Mouse (Mus musculus) thymus, adult 18-20 months (tissue): ENCODE results near the gene Tmem88.

Experiments used
- DNase-seq, 2 experiments: peaks; one replicate each; pipeline ENCODE4 v3.0.0; 2022; ENCODE audit warnings: mixed read lengths in 2 of 2

Gene Tmem88

DNA sequence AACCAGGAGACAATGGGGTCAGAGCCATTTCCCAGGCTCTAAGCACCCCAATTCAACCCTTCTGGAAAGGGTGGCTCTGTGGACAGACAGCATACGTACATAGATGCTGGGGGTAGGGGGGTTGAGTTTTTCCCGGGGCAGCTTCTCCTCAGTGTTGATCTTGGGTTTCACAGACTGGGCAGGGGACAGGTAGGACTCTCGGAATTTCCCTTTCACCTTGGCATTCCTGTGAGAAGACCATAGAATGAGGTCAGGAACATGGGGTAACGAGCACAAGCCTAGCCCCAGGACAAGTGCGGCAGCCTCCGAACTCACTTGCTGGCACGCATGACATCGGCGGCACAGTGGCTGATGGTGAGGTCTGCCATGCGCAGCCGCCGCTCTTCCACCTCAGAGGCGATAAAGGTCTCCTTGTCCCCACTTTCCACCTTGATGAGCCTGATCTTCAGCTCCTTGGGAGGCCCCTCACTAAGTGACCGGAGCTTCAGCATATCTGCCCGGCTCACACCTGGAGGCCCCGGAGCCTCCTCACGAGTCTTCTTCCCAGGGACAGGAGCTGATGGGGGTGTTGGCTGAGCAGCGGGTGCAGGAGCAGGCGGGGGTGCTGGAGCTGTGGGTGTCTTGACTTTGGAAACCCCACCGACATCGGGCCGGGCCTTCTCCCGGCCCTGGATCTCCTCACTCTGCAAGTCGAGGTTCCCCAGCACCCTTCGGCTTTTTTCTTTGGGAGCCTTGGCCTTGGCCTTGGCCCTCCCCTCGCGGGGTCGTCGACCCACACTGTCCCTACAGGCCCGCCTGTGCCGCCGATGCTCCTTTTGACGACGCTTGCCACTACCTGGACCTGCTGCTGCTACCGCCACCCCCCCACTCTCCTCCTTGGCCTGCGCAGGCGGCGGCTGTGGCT, 5.9 kb upstream of the Tmem88 start:
- peak in 1 of 2 experiments; percentile 19 for DNase-seq

DNA sequence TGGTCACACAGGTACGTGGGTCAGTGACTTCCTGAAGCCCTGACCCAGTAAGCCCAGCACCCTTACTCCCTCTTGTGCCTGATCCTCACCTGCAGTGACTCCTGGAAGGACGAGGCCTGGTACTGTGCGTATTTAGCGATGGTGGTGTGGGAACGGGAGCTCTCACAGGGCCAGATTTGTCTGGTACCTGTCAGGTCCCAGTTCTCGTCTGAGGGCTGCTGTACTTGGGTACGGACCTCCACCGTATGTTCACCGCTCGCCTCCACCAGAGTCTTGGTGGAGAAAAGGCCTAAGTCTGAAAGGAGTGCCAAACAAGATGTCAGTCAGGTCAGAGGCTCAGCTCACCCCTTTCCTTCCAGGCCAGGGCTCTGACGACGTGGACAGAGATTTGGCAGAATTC, 4.0 kb upstream of the Tmem88 start:
- DNase-seq = no peak

DNA sequence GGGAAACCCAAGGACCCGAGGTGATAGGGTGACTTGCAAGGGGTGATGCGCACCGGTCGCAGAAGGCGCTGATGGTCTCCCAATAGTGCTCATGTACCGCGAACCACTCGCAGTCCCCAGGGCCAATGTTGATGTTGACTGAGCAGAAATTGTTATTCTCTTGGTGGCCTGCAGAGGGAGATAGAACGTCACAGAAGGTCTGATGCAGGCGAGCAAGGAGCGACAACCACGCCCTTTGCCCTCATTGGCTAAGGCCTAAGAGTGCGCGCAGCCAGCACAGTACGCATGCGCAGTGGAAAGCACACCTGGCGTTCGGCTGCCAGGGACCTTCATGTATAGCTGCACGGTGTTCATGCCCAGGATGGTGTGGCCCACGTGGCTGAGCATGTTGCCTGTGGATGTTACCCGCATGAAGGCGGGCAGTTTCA, 3.2 kb upstream of the Tmem88 start:
- DNase-seq = peak; percentile 78 to 89

DNA sequence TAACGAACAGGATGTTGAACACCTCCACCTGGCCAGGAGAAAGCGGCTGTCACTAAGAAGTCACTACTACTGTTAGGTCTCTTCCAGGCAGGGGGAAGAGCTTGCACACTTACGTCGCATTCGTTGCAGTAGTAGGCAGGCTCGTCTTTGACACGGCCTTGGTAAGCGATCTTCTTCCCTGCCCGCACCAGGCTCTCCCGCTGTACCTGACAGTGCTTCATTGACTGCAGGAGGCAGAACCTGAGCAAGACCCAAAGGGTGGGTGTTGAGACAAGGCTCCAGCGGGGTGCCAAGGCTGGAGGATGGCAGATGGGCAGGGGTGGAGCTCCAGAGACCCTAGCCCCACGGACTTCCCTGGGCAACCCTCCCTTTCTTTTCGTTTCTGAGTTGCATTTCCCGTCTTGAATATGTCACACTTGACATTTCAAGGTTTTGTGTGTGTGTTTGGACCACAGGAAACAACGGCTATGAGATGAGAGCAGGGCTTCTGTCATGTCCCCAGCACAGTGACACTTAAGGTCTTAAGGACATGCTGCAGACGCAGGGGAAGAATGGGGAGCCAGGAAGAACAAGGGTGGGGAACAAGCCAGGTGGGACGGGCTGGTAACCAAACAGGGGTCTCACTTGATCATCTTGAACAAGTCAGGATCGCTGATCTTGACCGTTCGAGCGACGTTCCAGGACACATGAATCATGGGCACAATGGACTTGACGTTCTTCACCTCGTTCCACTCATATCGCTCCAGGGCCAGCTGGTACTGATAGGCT, 2.2 kb upstream of the Tmem88 start:
- peak in 1 of 2 experiments; percentile 16 for DNase-seq

DNA sequence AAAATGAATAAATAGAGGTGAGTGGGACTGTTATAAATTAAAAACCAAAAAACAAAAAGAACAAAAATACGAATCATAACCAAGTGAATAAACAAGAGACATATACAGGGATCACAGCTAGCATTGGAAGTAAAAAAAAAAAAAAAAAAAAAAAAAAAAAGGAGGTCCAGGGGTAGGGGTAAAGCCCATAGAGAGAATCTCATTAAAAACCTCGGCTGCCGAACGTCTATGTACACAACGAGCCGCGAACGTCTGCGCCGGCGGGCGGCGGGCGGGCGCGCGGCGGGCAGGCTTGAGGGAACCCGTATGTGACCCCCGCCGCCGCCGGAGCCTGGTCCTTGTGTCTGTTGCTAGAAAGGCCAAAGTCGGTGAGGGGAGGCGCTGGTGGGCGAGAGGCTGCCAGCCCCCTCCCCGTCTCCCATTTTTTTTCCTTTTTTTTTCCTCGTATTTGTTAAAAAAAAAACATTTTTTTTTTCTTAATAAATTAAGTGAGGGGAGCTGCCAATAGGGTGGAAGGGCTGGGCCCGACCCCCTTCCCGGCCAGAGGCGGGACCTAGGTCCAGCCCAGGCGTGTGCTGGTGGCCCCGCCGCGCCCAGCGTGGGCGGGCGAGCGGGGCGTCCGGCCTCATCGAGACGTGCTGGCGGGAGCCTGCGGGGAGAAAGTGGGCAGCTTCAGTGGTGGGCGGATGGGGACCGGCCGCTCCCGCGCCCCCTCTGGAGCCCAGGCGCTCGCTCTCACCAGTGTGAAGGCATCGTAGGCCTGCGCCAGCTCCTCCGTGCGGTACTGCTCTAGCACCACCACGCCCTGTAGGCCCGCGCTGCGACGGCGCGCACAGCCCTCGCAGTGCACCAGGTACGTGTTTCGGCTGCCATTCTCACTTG, 1.4 kb upstream of the Tmem88 start:
- peak in 1 of 2 experiments; percentile 20 for DNase-seq

DNA sequence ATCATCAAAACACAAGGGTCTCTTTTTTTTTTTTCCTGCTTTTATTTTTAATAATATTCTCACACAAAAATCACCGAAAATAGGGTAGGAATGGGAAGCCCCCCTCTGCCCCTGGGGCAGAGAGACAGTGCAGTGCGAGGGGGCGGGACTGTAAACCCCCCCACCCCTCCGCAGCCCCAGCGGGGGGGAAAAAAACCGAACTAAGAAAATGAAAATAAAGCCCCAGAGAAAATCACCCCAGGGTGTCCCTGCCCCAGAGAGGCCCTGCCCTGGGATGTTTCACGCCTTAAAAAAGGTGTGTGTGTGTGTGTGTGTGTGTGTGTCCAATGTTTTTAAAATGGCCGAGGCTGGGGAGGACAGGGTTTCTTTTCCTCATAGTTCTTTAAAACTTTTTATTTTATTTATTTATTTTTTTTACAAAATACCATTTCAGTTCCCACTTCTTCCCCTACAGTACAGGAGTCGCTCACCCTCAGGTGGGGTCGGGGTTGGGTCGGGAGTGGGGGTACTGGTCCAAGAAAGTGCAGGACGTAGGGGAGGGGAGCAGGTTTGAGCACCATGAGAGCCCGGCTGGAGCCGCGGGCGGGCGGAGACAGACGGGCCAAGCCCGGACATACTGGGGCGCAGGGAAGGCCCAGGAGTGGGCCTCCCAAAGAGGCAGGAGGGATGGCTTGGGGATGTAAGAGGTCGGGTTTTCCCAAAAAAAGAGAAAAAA, 609 bp upstream of the Tmem88 start:
- peak in 1 of 2 experiments; percentile 24 for DNase-seq

DNA sequence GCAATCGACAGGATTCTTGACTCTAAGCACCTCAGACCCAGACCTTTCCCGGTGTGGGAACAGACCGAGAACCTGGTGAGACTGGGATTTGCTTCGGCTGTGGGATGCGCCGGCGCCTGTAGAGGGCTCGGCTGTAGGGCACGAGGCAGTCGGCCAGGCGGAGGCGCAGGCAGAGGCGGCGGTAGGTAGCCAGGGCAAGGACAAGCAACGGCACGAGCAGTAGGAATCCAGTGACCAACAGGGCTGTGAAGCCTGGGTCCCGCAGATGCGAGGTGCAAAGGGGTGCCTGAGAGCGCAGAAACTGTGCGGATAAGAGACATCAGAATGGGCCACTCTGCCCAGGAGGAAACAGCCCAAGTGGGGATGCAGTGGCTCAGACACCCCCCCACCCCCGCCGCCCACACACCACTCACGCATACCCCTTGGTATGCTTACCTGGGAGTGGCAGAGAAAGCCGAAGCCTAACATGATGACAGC, 415 bp downstream of the Tmem88 start:
- DNase-seq = peak in 1 of 2 experiments; percentile 29

DNA sequence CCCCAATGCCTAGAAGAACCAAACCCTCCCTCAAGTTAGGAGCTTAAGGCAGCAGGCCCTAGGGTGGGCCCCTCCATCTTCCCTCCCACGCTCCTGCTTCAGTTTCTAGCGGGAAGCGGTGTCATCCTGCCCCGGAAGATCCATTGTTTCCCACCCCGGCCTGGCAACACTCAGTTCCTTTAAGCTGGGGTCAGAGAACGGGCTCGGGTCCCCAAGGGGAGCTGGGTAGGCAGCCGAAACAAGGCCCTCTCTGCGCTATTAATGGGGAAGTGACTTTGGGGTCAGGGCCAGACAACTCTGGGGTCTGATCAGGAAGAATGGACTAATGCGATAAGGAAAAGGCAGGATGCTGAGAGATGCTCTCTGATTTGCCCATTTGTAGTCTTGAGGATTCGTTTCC, 1.3 kb downstream of the Tmem88 start:
- DNase-seq = peak in 1 of 2 experiments; percentile 32

DNA sequence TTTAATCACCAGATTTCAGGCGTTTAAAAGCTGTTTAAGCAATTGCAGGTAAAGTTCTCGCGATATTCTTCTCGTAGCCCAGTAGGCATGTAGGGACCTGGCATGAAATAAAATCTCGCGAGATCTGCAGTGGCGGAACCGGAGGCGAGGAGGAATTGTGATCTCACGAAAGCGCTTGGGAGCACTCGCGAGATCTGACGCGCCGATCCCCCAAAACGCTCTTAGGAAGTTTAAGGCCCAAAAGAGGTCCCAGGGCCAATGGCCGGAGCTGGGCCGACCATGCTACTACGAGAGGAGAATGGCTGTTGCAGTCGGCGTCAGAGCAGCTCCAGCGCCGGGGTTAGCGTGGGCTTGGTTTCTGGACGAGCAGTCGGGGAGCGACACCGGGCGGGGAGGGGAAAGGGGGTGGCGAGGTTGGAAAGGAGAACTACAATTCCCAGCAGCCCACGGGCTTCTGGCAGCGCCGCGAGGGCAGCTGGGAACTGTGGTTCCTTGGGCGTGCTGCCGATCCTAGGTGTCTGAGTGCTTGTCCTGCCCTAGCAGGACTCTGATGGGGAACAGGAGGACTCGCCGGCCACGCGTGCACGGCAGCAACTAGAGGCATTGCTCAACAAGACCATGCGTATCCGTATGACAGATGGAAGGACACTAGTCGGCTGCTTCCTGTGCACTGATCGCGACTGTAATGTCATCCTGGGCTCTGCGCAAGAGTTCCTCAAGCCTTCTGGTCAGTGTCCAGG, 2.2 kb downstream of the Tmem88 start:
- DNase-seq = peak; percentile 91 to 96

DNA sequence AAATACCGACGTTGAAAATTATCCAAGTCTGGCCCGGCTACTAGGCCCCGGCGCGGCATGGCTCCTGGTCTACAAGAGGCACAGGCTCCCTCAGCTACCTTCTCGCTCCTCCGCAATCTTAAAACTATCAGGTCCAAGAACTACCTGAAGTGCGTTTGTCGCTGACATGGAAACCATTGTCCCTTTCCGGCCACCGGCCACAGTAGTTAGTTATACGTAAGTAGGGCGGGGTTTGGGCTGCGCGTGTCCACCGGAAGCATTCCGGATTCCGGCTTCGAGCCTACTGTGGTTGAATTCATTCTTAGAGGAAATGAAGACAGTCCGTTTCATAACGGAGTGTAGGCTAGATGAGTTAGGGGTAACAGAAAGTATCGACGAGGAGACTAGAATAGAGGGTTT, 2.8 kb downstream of the Tmem88 start, which contains the start of the genes Naa38 and Cyb5d1:
TSS of gene Naa38 (plus strand) at position 253 of the 399 bp plus-strand sequence.
TSS of gene Cyb5d1 (minus strand) at position 397 of the 399 bp plus-strand sequence.
- DNase-seq = peak; percentile 74 to 86

DNA sequence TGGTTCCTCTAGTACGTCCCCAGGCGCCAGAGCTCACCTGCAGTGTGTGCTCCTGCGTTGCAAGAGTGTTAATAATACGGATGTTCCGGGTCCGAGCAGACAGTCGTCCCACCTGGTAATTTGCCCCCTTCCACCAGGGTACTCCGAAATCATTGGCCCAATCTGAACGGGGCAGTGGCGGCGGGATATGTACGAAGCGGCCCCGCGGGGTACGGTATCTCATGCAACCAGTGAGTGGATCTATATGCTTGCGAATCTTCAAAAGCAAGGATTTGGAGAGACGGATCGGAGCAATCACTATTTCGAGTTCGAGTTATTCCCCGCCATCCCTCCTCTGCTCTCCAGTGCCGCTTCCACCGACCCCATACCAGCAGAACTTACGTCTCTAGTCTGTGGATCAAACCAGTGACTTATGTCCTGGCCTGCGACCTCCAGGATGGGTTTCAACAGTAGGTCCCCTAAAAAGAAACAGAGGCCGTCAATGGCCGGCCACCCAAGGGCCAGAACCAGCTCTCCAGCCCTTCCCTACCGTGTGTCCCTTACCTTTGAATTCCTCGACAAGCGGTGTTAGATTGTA, 3.4 kb downstream of the Tmem88 start:
- peak in 1 of 2 experiments; percentile 38 for DNase-seq

DNA sequence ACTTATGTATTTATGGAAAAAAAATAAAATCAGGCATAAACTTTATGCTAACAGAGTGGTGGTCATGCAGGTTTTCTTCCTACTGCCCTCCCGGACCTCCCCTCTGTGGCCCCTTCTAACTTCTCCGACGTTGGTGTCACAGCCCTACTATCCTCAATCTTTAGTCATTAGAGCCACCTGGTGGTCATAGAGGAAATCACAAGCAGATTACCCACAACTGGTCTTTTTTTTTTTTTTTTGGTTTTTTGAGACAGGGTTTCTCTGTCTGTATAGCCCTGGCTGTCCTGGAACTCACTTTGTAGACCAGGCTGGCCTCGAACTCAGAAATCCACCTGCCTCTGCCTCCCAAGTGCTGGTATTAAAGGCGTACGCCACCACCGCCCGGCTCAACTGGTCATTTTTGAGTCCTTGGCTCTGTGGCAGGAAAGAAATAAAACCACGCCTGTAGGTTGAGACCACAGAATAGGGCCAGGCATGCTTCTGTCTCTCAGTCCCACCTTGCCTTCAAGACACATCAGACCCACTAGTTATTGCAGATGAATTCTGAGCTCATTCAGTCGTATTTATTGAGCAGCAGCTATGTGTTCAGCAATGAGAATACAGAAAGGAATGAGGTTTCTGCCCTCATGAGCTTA, 7.5 kb downstream of the Tmem88 start:
- DNase-seq = peak in 1 of 2 experiments; percentile 28

DNA sequence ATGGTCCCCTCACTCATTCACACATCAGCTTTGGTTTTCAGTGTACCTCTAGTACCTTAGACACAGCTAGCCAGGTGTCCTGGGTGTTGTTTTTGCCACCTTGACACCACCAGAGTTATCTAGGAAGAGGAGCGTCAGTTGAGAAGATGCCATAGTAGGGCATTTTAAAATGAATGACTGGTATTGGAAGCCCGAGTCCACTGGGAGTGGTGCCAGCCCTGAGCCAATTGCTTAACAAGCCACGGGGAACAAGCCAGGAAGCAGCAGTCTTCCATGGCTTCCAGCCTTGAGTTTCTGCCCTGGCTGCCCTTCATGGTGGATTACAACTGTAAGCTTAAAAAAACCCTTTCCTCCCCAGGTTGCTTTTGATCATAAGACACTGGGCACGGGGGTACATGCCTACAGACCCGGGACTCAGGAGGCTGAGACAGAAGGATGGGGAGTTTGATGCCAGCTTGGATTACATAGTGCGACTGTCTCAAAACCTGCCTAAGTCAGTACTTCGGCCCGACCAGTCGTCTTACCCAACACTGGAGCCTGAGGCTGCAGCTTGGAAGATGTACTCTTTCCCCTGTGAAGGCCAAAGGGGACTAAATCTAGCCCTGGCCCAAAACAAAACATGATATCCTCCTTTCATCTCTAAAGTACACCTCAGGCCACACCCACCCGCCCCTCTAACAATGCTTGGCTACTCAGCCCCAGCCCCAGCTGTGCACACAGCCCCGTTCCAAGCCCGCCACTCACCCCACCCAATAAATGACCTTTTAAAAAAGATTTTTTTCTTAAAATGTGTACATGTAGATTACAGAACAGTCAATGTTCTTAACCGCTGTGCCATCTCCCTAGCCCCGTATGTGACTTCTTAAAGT, 8.3 kb downstream of the Tmem88 start:
- no peak for DNase-seq

DNA sequence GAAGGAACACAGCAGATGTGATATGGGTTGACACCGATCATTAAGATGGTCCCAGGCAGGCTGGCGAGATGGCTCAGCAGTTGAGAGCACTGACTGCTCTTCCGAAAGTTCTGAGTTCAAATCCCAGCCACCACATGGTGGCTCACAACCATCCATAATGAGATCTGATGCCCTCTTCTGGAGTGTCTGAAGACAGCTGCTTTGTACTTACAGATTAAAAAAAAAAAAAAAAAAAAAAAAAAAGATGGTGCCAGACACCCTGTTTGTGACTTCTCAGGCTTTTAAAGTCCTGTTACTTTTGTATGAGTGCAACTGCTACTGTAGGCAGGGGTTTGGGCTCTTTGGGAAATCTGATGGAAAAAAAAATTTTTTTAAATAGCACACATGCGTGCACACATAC, 9.4 kb downstream of the Tmem88 start:
- DNase-seq = no peak

DNA sequence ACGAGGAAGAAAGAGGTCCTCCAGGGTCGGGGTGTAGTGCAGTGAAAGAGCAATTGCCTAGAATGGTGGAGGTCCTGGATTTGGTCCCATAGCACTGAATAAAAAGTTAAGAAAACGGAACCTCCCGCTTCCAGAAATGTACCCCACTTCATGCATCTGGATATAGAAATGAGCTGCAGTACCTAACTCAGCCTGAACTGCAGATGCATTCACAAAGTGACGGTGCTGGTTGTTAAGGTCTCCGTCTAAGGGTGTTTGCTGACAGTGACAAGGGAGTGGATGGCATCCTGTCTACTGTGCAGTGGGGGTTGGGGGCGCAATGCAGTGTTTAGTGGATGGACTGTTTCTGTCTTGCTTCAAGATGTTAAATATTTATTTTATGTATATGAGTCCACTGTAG, 11.3 kb downstream of the Tmem88 start:
- no peak for DNase-seq

DNA sequence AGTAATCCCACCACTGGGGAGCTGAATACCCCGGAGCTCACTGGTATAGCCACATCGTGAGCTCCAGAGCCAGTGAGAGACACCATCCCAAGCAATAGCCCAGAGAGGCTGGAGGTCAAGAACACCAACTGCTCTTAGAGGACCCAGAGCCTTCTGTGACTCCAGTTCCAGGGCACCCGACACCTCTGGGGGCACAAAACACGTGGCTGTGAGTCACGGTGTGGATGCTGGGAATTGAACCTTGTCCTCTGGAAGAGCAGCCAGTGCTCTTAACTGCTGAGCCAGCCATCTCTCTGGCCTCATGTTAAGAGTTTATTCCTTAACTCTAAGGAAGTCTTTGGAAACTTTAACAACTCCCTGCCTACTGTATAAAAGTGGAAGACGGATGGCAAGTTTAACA, 13.1 kb downstream of the Tmem88 start:
- no peak for DNase-seq

DNA sequence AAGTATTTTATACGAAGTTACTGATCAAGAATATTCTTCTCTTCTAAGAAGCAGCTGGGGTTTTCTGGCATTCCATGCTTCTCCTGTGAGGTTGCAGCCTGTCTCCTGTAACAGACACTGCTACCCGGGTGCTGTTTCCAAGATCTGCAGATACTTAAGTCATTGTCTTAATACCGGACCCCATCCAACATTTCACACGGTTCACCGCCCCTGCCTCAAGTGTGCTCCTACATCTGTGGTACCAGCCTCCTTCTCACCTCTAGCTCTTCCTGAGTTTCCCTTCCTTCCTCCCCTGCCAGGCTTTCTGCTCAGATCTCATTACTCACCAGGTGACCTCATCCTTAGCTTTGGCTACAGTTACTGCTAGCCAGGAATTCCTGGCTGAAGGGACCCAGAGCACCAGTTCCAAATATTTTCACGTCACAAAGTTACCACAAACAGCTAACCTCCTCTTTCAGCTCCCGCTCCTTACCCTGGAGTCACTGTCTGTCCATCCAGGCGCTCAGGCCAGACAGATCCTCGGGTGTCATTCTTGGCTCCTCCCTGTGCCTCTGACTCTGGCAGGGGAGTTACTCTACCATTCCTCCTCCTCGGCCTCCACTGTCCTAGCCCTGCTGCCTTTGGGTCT, 15.4 kb downstream of the Tmem88 start:
- no peak for DNase-seq

DNA sequence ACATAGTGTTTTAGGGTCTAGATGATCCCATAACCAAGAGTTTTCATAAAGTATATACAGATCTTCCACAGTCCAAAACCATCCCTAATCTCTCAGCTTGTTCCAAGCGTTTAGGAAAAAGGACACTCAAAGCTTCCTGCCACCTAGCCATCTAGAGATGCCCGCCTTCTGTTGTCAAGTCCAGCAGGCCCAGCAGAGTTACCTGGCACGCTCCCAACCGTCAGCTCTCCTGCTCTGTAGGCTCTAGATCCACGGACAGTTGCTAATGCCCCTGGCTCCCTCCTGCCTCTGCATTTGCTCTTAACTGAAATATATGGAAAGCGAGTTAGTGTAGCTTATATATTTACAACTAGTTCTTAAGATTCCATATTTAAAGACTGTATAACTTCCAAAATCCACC, 16.7 kb downstream of the Tmem88 start:
- DNase-seq = no peak

DNA sequence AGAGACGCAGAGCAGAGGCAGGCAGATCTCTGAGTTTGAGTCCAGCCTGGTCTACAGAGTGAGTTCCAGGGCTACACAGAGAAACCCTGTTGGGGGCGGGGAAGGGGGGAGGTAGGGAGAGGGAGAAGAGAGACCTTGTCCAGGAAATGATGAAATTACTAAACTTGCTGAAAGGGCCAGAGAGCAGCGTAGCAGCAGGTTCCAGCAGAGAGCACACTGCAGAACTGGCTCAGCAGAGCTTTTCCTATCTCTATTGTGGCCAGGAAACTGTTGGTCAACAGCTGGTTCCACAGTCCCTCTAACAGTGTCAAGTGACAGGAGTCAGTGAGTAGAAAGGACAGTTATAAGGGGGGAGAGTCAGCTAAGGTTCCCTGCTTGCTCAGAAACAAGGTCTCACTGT, 18.4 kb downstream of the Tmem88 start:
- DNase-seq = no peak
